Mouse (Mus musculus): ENCODE data around the gene Olfr1393. TPM values are rescaled to one million over a fixed set of nuclear protein-coding genes. Genes with fewer than 3 reads are reported as not detected.
"Not testable (repeated sequence)": the region's sequence is repeated elsewhere in the genome, so short reads cannot be mapped to it uniquely, and the experiment has no call there.

The Olfr1393 gene
- total RNA-seq, 2 experiments from 2014 or later: not detected

- DNase-seq: peak; percentile 34
- Histone ChIP-seq H3K4me3 (no peak overlapping the region), H3K27ac (no peak overlapping the region)
- peak; percentile 82 for TF ChIP-seq CTCF (IDR thresholded peaks at IDR 0.05)
- intact Hi-C loops (cut with DNase I): loop anchor here (1.0 kb wide), 1 partner anchor 81 kb away; no protein-coding TSS in a partner anchor
Observed at GRCm38 (mm10) chr11:49271334-49271733, 6.8 kb upstream of the Olfr1393 start.

- Histone ChIP-seq H3K4me3 (no peak overlapping the region), H3K27ac (no peak overlapping the region)
- DNase-seq: no peak
- intact Hi-C loops (cut with DNase I): no loop called here
- TF ChIP-seq CTCF (IDR thresholded peaks at IDR 0.05): no peak
Observed at GRCm38 (mm10) chr11:49273834-49274519, 4.1 kb upstream of the Olfr1393 start.

- H3K27ac ChIP-seq; intact Hi-C loops (cut with DNase I); H3K4me3 ChIP-seq; DNase-seq: not testable (repeated sequence)
Observed at GRCm38 (mm10) chr11:49284982-49285381, 6.9 kb downstream of the Olfr1393 start, which contains the start of gene Olfr1392. Olfr1392 (plus strand) TSS chr11:49285282.

- Histone ChIP-seq H3K27ac (no peak overlapping the region), H3K4me3 (no peak overlapping the region)
- no peak for TF ChIP-seq CTCF (IDR thresholded peaks at IDR 0.05)
- intact Hi-C loops (cut with DNase I): no loop called here
- DNase-seq: no peak
Observed at GRCm38 (mm10) chr11:49287251-49287650, 9.1 kb downstream of the Olfr1393 start.

- TF ChIP-seq CTCF (IDR thresholded peaks at IDR 0.05): no peak
- intact Hi-C loops (cut with DNase I): no loop called here
- Histone ChIP-seq H3K4me3 (no peak overlapping the region), H3K27ac (no peak overlapping the region)
- no peak for DNase-seq
Observed at GRCm38 (mm10) chr11:49292777-49293176, 14.7 kb downstream of the Olfr1393 start.

- Histone ChIP-seq H3K4me3 (no peak within 1 kb of the TSS), H3K27ac (no peak within 1 kb of the TSS)
- intact Hi-C loops (cut with DNase I): no loop called here
- no peak for TF ChIP-seq CTCF (IDR thresholded peaks at IDR 0.05)
- DNase-seq: no peak
Observed at GRCm38 (mm10) chr11:49304441-49304840, 26.3 kb downstream of the Olfr1393 start, which contains the start of gene Olfr10. Olfr10 (plus strand) TSS chr11:49304741.

GRCm38 (mm10) chr11:49308547-49308946 is 30.4 kb downstream of the Olfr1393 start:
- intact Hi-C loops (cut with DNase I): not testable (repeated sequence)

GRCm38 (mm10) chr11:49322442-49322841 is 44.3 kb downstream of the Olfr1393 start, which contains the start of gene Olfr1391:
Olfr1391 (plus strand) TSS chr11:49322742.
- no peak within 1 kb of the TSS for H3K4me3 ChIP-seq
- no peak within 1 kb of the TSS for H3K27ac ChIP-seq
- TF ChIP-seq CTCF (IDR thresholded peaks at IDR 0.05): no peak
- no peak for DNase-seq
- intact Hi-C loops (cut with DNase I): no loop called here

More at GRCm38 (mm10) chr11:49308547-49308946, 30.4 kb downstream of the Olfr1393 start:
- H3K27ac ChIP-seq, DNase-seq, H3K4me3 ChIP-seq: not testable (repeated sequence)

- no peak for TF ChIP-seq CTCF (IDR thresholded peaks at IDR 0.05)
- DNase-seq: no peak
- intact Hi-C loops (cut with DNase I): no loop called here
- Histone ChIP-seq H3K27ac (no peak overlapping the region), H3K4me3 (no peak overlapping the region)
Observed at GRCm38 (mm10) chr11:49326726-49327125, 48.6 kb downstream of the Olfr1393 start.

- Histone ChIP-seq H3K4me3 (no peak overlapping the region), H3K27ac (no peak overlapping the region)
- intact Hi-C loops (cut with DNase I): no loop called here
- DNase-seq: no peak
- TF ChIP-seq CTCF (IDR thresholded peaks at IDR 0.05): no peak
Observed at GRCm38 (mm10) chr11:49329686-49330085, 51.6 kb downstream of the Olfr1393 start.

Other genes with a start within 250 kb of the Olfr1393 start
- 1 to 10 TPM; 1.0 to 2.5 TPM for gene 9930111J21Rik2, start 227.1 kb upstream of the Olfr1393 start, total RNA-seq (2021)
- gene Tgtp2, start 214.1 kb upstream of the Olfr1393 start, total RNA-seq (2021): 1 to 10 TPM in 1 of 2 experiments, under 1 TPM in 1; 0.66 to 1.3 TPM
- gene Ifi47, start 201.7 kb upstream of the Olfr1393 start, total RNA-seq (2021): under 1 TPM; 0.84 TPM
- not detected for gene Olfr1396, start 163.4 kb upstream of the Olfr1393 start, total RNA-seq (2021)
- gene Olfr1395, start 136.0 kb upstream of the Olfr1393 start, total RNA-seq (2021): not detected
- gene Olfr1394, start 123.9 kb upstream of the Olfr1393 start, total RNA-seq (2021): not detected
- 1 to 10 TPM in 1 of 2 experiments, under 1 TPM in 1; 0.97 to 3.6 TPM for gene Btnl9, start 91.1 kb upstream of the Olfr1393 start, total RNA-seq (2021)
- gene Zfp62, start 75.0 kb upstream of the Olfr1393 start, total RNA-seq (2021): 10 to 100 TPM; 25.8 to 32.6 TPM
- gene Mgat1, start 34.1 kb upstream of the Olfr1393 start, total RNA-seq (2021): 10 to 100 TPM; 42.0 to 48.0 TPM
- gene Olfr1392, start 7.0 kb downstream of the Olfr1393 start, total RNA-seq (2021): not detected
- not detected for gene Olfr10, start 26.4 kb downstream of the Olfr1393 start, total RNA-seq (2021)
- gene Olfr1391, start 44.4 kb downstream of the Olfr1393 start, total RNA-seq (2021): not detected
- not detected for gene Olfr1390, start 56.9 kb downstream of the Olfr1393 start, total RNA-seq (2021)
- not detected for gene Olfr1389, start 144.8 kb downstream of the Olfr1393 start, total RNA-seq (2021)
- gene Olfr1388, start 158.3 kb downstream of the Olfr1393 start, total RNA-seq (2021): under 1 TPM in 1 of 2 experiments, not detected in 1; 0.13 TPM
- gene Olfr1387, start 177.0 kb downstream of the Olfr1393 start, total RNA-seq (2021): not detected
- gene Olfr1386, start 186.7 kb downstream of the Olfr1393 start, total RNA-seq (2021): not detected
- gene Olfr1385, start 210.8 kb downstream of the Olfr1393 start, total RNA-seq (2021): not detected
- gene Olfr1384, start 228.4 kb downstream of the Olfr1393 start, total RNA-seq (2021): not detected
- under 1 TPM in 1 of 2 experiments, not detected in 1; 0.28 TPM for gene Olfr1383, start 241.3 kb downstream of the Olfr1393 start, total RNA-seq (2021)
- gene Olfr1382, start 249.9 kb downstream of the Olfr1393 start, total RNA-seq (2021): not detected

All from gastrocnemius, adult 2 months (tissue).